Mouse (Mus musculus): Measurements from ENCODE around the gene Sh3tc1.

- no peak for TF ChIP-seq CTCF (conservative IDR thresholded peaks at IDR 0.05; ENCODE audit: low read length)
- TF ChIP-seq POU5F1 (IDR thresholded peaks at IDR 0.05; ENCODE audit: borderline replicate concordance, low read length): no peak
These were observed 22.3 kb downstream of the Sh3tc1 start for GRCm38 (mm10) chr5:35717455-35717854.

All from E14TG2a.4 (cell line).